Mouse (Mus musculus) forebrain, embryonic 11.5 days (tissue): ENCODE data around the gene Wfdc6a. TPM values are rescaled to one million over a fixed set of nuclear protein-coding genes. Genes with fewer than 3 reads are reported as not detected.

ENCODE experiments used
- ATAC-seq: fragments of 200-750 bp; cut with Nextera tagmentation; replicated peaks from 2 replicates; pipeline ENCODE4 v1.8.0; 2017; ENCODE audit warnings: moderate TSS enrichment; ENCODE audit not compliant: low FRiP score
- DNase-seq: peaks from one replicate; pipeline ENCODE4 v3.0.0-alpha.2; 2017; ENCODE audit warnings: low spot score
- H3K27ac ChIP-seq: fragments of 300-500 bp; sonication (generic); 2 replicates; pipeline ENCODE4 v1.5.1; 2014; ENCODE audit warnings: low read depth, low read length
- H3K27me3 ChIP-seq: fragments of 300-500 bp; sonication (generic); 2 replicates; pipeline ENCODE4 v1.6.1; 2014; ENCODE audit warnings: mild to moderate bottlenecking, low read length, mixed read lengths; ENCODE audit not compliant: control insufficient read depth, insufficient read depth
- H3K36me3 ChIP-seq: fragments of 300-500 bp; sonication (generic); 2 replicates; pipeline ENCODE4 v1.6.1; 2014; ENCODE audit warnings: mild to moderate bottlenecking, low read length, moderate library complexity, mixed read lengths; ENCODE audit not compliant: control insufficient read depth, insufficient read depth
- H3K4me1 ChIP-seq: fragments of 300-500 bp; sonication (generic); replicated peaks from 2 replicates; pipeline ENCODE4 v1.6.1; 2014; ENCODE audit warnings: low read length, mixed read lengths; ENCODE audit not compliant: control insufficient read depth, insufficient read depth
- H3K4me2 ChIP-seq: fragments of 300-500 bp; sonication (generic); 2 replicates; pipeline ENCODE4 v1.6.1; 2014; ENCODE audit warnings: low read depth, mild to moderate bottlenecking, low read length, moderate library complexity, mixed read lengths; ENCODE audit not compliant: severe bottlenecking
- H3K4me3 ChIP-seq: fragments of 300-500 bp; sonication (generic); 2 replicates; pipeline ENCODE4 v1.5.1; 2014; ENCODE audit warnings: low read depth, low read length
- H3K9ac ChIP-seq: fragments of 300-500 bp; sonication (generic); 2 replicates; pipeline ENCODE4 v1.6.1; 2014; ENCODE audit warnings: low read length
- H3K9me3 ChIP-seq: fragments of 300-500 bp; sonication (generic); 2 replicates; pipeline ENCODE4 v1.6.1; 2016; ENCODE audit warnings: low read length, mixed read lengths; ENCODE audit not compliant: control insufficient read depth
- WGBS: fragments of 180-500 bp; shearing (Covaris S2); extraction: QIAGEN DNeasy Blood & Tissue Kit; methylation state at CpG from one replicate; pipeline ENCODE4 v1.1.7; 2014; 5-methylcytosine and 5-hydroxymethylcytosine counted together
- polyA plus RNA-seq: library from polyadenylated mRNA; unstranded; fragments of >200 nt; fragmentation: Nextera tagmentation; extraction: Ambion mirVana; gene quantifications from 2 replicates; pipeline ENCODE4 v1.2.1, GENCODE M21; 2014

Wfdc6a gene
- polyA plus RNA-seq, 1 experiment from 2014 or later = not detected

- no peak for DNase-seq
- no peaks in the 10 kb centered on the region for H3K27me3 ChIP-seq
- H3K9ac ChIP-seq = no peak overlapping the region
- no peak overlapping the region for H3K4me3 ChIP-seq
- H3K27ac ChIP-seq = no peak overlapping the region
- H3K4me2 ChIP-seq = no peak overlapping the region
- no peak for ATAC-seq
- H3K36me3 ChIP-seq = no peaks in the 10 kb centered on the region
- WGBS = 71% methylated on average over 2 of the region's 2 CpGs
- no peaks in the 10 kb centered on the region for H3K9me3 ChIP-seq
- no peaks in the 10 kb centered on the region for H3K4me1 ChIP-seq
Measured at GRCm38 (mm10) chr2:164543745-164544144, 41.5 kb downstream of the Wfdc6a start.

- H3K4me1 ChIP-seq = no peaks in the 10 kb centered on the region
- no peaks in the 10 kb centered on the region for H3K36me3 ChIP-seq
- no peak overlapping the region for H3K4me2 ChIP-seq
- whole genome bisulfite sequencing = 85% methylated on average over 7 of the region's 7 CpGs
- no peaks in the 10 kb centered on the region for H3K27me3 ChIP-seq
- no peak overlapping the region for H3K27ac ChIP-seq
- ATAC-seq (no peak), DNase-seq (no peak)
- no peak overlapping the region for H3K4me3 ChIP-seq
- no peaks in the 10 kb centered on the region for H3K9me3 ChIP-seq
- H3K9ac ChIP-seq = no peak overlapping the region
Measured at GRCm38 (mm10) chr2:164542598-164542997, 42.6 kb downstream of the Wfdc6a start.

- Histone ChIP-seq H3K4me1 (no peaks in the 10 kb centered on the region), H3K27ac (no peak overlapping the region), H3K4me2 (no peak overlapping the region), H3K9me3 (no peaks in the 10 kb centered on the region), H3K36me3 (no peaks in the 10 kb centered on the region), H3K9ac (no peak overlapping the region), H3K4me3 (no peak overlapping the region), H3K27me3 (no peaks in the 10 kb centered on the region)
- no peak for DNase-seq
- WGBS = 69% methylated on average over 5 of the region's 5 CpGs
- no peak for ATAC-seq
Measured at GRCm38 (mm10) chr2:164542132-164542531, 43.1 kb downstream of the Wfdc6a start.

DNA sequence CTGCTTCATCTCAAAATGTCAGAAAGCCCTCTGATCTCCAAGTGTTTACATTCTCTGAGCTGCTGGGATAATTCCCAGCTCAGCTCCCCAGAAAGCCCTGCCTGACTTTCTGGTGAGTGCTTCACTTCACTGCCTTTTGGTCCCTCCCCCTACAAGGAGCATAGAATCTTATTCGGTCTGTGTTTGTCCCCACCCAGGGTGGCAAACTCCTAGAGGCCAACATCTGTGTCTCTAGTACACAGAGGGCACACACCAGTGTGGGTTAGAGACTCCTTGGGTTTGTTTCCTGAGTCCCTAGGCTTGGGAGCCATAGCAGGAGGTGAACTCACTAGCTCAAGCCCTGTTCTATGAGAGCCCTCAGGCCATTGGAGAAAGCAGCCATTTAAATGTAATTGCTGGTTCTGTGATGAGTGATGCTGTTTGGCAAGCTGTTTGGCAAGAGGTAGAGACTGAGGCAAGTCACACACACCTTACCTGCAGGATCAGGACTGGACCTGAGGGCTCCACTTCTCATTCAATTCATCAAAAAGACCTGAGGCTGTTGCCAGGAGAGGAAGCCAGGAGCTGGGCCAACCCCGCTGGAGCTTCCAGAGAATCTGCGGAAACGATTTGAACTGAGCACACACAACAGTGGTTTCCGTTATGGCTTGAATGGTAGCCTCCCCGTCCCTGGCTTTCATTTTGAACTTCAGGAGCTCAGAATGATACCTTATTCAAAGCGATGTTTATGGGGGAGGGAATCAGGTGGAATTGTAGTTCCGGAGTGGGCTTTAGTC, 44.4 kb downstream of the Wfdc6a start:
- H3K27ac ChIP-seq = no peak overlapping the region
- H3K9me3 ChIP-seq = no peaks in the 10 kb centered on the region
- DNase-seq = no peak
- no peaks in the 10 kb centered on the region for H3K36me3 ChIP-seq
- no peak overlapping the region for H3K9ac ChIP-seq
- H3K4me3 ChIP-seq = no peak overlapping the region
- WGBS = 55% methylated on average over 8 of the region's 8 CpGs
- ATAC-seq = no peak
- H3K27me3 ChIP-seq = no peaks in the 10 kb centered on the region
- no peaks in the 10 kb centered on the region for H3K4me1 ChIP-seq
- H3K4me2 ChIP-seq = no peak overlapping the region

DNA sequence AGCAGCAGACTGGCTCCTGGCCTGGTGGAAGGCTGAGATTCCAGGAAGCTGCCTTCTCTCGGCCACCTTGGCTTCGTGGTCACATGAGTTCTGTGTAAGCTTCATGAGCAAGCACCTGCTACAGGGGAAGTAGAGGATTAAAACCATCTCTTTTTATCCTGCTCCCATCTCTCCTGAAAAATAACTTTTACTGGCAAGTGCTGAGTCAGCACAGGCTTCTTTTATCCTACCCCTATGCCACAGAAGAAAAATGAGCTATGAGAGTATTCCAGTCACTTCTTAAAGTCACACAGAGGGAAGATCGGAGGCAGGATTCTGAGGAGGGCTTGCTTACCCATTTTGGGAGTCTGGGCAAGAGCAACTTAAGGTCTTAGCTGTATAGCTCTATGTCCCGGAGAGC, 48.2 kb downstream of the Wfdc6a start:
- H3K9ac ChIP-seq = no peak overlapping the region
- 85% methylated on average over 4 of the region's 4 CpGs for WGBS

GRCm38 (mm10) chr2:164534315-164534714, 50.9 kb downstream of the Wfdc6a start:
- no peaks in the 10 kb centered on the region for H3K27me3 ChIP-seq
- H3K4me3 ChIP-seq = no peak overlapping the region
- WGBS = 76% methylated on average over 10 of the region's 10 CpGs
- H3K9ac ChIP-seq = no peak overlapping the region
- no peak overlapping the region for H3K27ac ChIP-seq
- no peak overlapping the region for H3K4me2 ChIP-seq
- H3K9me3 ChIP-seq = no peaks in the 10 kb centered on the region
- H3K36me3 ChIP-seq = no peaks in the 10 kb centered on the region
- DNase-seq (no peak), ATAC-seq (no peak)
- no peaks in the 10 kb centered on the region for H3K4me1 ChIP-seq

More for the DNA sequence above, 48.2 kb downstream of the Wfdc6a start:
- Histone ChIP-seq H3K27ac (no peak overlapping the region), H3K9me3 (no peaks in the 10 kb centered on the region), H3K4me3 (no peak overlapping the region), H3K4me2 (no peak overlapping the region), H3K27me3 (no peaks in the 10 kb centered on the region), H3K4me1 (no peaks in the 10 kb centered on the region), H3K36me3 (no peaks in the 10 kb centered on the region)
- no peak for ATAC-seq
- no peak for DNase-seq

DNA sequence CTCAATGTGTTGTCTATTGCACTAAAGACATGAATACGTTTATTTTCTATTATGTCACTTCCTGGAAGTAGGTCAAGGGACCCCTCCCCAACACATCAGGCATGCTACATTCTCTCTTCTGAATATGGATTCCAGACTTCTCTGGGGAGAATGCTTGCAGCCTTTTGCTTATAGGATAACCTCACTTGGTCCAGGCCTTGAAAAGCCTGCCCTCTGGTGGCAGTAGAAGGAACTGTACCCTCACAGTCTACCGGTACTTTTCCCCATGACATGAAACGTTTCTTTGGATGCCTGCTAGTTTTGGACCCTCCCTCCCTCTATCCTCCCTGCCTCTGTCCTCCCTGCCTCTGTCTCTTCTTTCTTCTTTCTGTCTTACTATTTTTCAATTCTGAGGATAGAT, 54.1 kb downstream of the Wfdc6a start:
- WGBS = 7% methylated on average over 3 of the region's 3 CpGs
- ATAC-seq (no peak), DNase-seq (peak; percentile 78)

More for the DNA sequence above, 54.1 kb downstream of the Wfdc6a start:
- Histone ChIP-seq H3K4me2 (no peak overlapping the region), H3K27me3 (no peaks in the 10 kb centered on the region), H3K27ac (no peak overlapping the region), H3K4me3 (no peak overlapping the region), H3K36me3 (no peaks in the 10 kb centered on the region), H3K4me1 (no peaks in the 10 kb centered on the region), H3K9ac (no peak overlapping the region), H3K9me3 (no peaks in the 10 kb centered on the region)
